Mouse (Mus musculus) brain, embryonic 14.5 days (tissue): ENCODE data around the gene Kng1.
"Not testable (repeated sequence)": the region's sequence is repeated elsewhere in the genome, so short reads cannot be mapped to it uniquely, and the experiment has no call there.

ENCODE experiments used
- CTCF ChIP-seq: fragments of 200-500 bp; IDR thresholded peaks from 2 replicates; pipeline ENCODE4 v1.5.1; 2012; ENCODE audit warnings: inconsistent platforms, mild to moderate bottlenecking, moderate library complexity, borderline replicate concordance; ENCODE audit not compliant: insufficient read depth, insufficient read length; ENCODE audit errors: extremely low read depth
- POLR2A ChIP-seq: fragments of 200-500 bp; IDR thresholded peaks from 2 replicates; pipeline ENCODE4 v1.6.1; 2012; ENCODE audit warnings: mild to moderate bottlenecking, inconsistent platforms, borderline replicate concordance; ENCODE audit not compliant: poor library complexity, insufficient read depth, insufficient read length, severe bottlenecking; ENCODE audit errors: extremely low read depth

GRCm38 (mm10) chr16:23098105-23098452, 40.4 kb downstream of the Kng1 start:
- TF ChIP-seq CTCF, POLR2A: not testable (repeated sequence)
